17 mouse cellular contexts compared by ENCODE assay signal in genomic region chr13:73886066-73886465, GRCm38 (mm10). TPM values are rescaled to one million over a fixed set of nuclear protein-coding genes. Genes with fewer than 3 reads are reported as not detected.
A peak's percentile ranks its signal among the peaks of the same experiment; 100 is the strongest.
DNase-seq lines count a peak whose midpoint lies in the region; ATAC-seq lines count a peak whose summit lies in the region.
"Had no signal": no experiment of that assay in that cellular context is flagged by ENCODE, and none has a peak within 500 bp of the region (broad histone marks: within the 10 kb centered on the region; RNA-seq: fewer than 3 reads in every experiment).

No protein-coding gene starts in this region.

- H3K27me3 ChIP-seq in kidney, embryonic 16.5 days (ENCODE audit: insufficient read depth, low read length), result no peaks in the 10 kb centered on the region
- no peaks in the 10 kb centered on the region for H3K27me3 ChIP-seq in limb, embryonic 15.5 days
- H3K27me3 ChIP-seq: liver, embryonic 15.5 days; midbrain, embryonic 13.5 days; neural tube, embryonic 15.5 days; stomach, embryonic 15.5 days had no signal

- H3K9ac ChIP-seq in kidney, embryonic 16.5 days (replicated peaks; ENCODE audit: low read length), result no peak overlapping the region
- H3K9ac ChIP-seq in limb, embryonic 15.5 days, result no peak overlapping the region
- H3K9ac ChIP-seq: liver, embryonic 15.5 days; midbrain, embryonic 13.5 days; neural tube, embryonic 15.5 days; stomach, embryonic 15.5 days had no signal

- H3K27ac ChIP-seq in kidney, embryonic 16.5 days (ENCODE audit: low read length), result no peak overlapping the region
- H3K27ac ChIP-seq in limb, embryonic 15.5 days, result peak overlapping the region; percentile 57; the same call in 1 of the 2 replicates
- H3K27ac ChIP-seq: hindbrain, postnatal 0 days; liver, embryonic 15.5 days; midbrain, embryonic 13.5 days; neural tube, embryonic 15.5 days; stomach, embryonic 15.5 days had no signal

- H3K4me3 ChIP-seq in kidney, embryonic 16.5 days (ENCODE audit: low read length), result no peak overlapping the region
- no peak overlapping the region for H3K4me3 ChIP-seq in limb, embryonic 15.5 days
- H3K4me3 ChIP-seq: liver, embryonic 15.5 days; midbrain, embryonic 13.5 days; neural tube, embryonic 15.5 days; stomach, embryonic 15.5 days had no signal

- no peaks in the 10 kb centered on the region; the same call in 1 of the 2 replicates for H3K4me1 ChIP-seq in kidney, embryonic 16.5 days (ENCODE audit: insufficient read depth, low read length)
- peaks cover 27% of the 10 kb centered on the region for H3K4me1 ChIP-seq in limb, embryonic 15.5 days
- H3K4me1 ChIP-seq: liver, embryonic 15.5 days; midbrain, embryonic 13.5 days; neural tube, embryonic 15.5 days; stomach, embryonic 15.5 days had no signal

- no peak for ATAC-seq in kidney, embryonic 16.5 days (ENCODE audit: low FRiP score, low TSS enrichment)
- ATAC-seq in limb, embryonic 15.5 days (ENCODE audit: insufficient number of reproducible peaks, low FRiP score, low TSS enrichment, low read depth), result no peak
- ATAC-seq: forebrain, embryonic 16.5 days; hindbrain, postnatal 0 days; midbrain, embryonic 13.5 days had no signal

- WGBS in kidney, embryonic 16.5 days, result 81% methylated on average over 4 of the region's 4 CpGs
- WGBS in limb, embryonic 15.5 days, result 45% methylated on average over 4 of the region's 4 CpGs

- H3K4me2 ChIP-seq in kidney, embryonic 16.5 days (replicated peaks; ENCODE audit: low read depth, low read length), result no peak overlapping the region
- H3K4me2 ChIP-seq in limb, embryonic 15.5 days, result no peak overlapping the region
- H3K4me2 ChIP-seq: liver, embryonic 15.5 days; midbrain, embryonic 13.5 days; neural tube, embryonic 15.5 days; stomach, embryonic 15.5 days had no signal

- DNase-seq in adrenal gland, adult 2 months, result peak; percentile 41
- DNase-seq in adrenal gland, postnatal 4 days (ENCODE audit: low spot score in 2 of 2), result no peak
- peak; percentile 37 for DNase-seq in kidney, adult 18-20 months
- peak; percentile 46 for DNase-seq in testis, postnatal 10 days (ENCODE audit: low spot score)
- DNase-seq in testis, postnatal 14 days (ENCODE audit: low spot score), result no peak
- no peak for DNase-seq in thymus, postnatal 10 days (ENCODE audit: low spot score in 2 of 2)
- DNase-seq: cerebellum, adult 11-12 months; right cerebral cortex, postnatal 25 days had no signal

- no peaks in the 10 kb centered on the region for H3K9me3 ChIP-seq in kidney, embryonic 16.5 days (ENCODE audit: low read length)
- H3K9me3 ChIP-seq in limb, embryonic 15.5 days, result no peaks in the 10 kb centered on the region
- H3K9me3 ChIP-seq: G1E; liver, embryonic 15.5 days; midbrain, embryonic 13.5 days; neural tube, embryonic 15.5 days; stomach, embryonic 15.5 days had no signal

- H3K36me3 ChIP-seq in kidney, embryonic 16.5 days (ENCODE audit: insufficient read depth, low read length), result no peaks in the 10 kb centered on the region
- no peaks in the 10 kb centered on the region for H3K36me3 ChIP-seq in limb, embryonic 15.5 days
- H3K36me3 ChIP-seq: G1E; liver, embryonic 15.5 days; midbrain, embryonic 13.5 days; neural tube, embryonic 15.5 days; stomach, embryonic 15.5 days had no signal

RNA-seq across cellular contexts. Expression of gene Nkd2, which starts 38.6 kb away (rescaled TPM):
- 1 to 10 TPM; 1.4 to 2.8 TPM for total RNA-seq in adrenal gland, adult 2 months (2021)
- polyA plus RNA-seq in adrenal gland, adult 2 months (2012; rRNA removed), result 1.8 and 3.7 TPM in 2 replicates
- 1 to 10 TPM; 5.0 to 5.6 TPM for total RNA-seq in adrenal gland, postnatal 4 days (2021)
- 7.8 and 8.2 TPM in 2 replicates for polyA plus RNA-seq in kidney, embryonic 16.5 days (2015; fragmentation: Nextera tagmentation; extraction: Ambion mirVana)
- 44.1 and 46.7 TPM in 2 replicates for polyA plus RNA-seq in limb, embryonic 15.5 days (2015; fragmentation: Nextera tagmentation; extraction: Ambion mirVana)
- polyA plus RNA-seq: G1E had no signal

RNA-seq across cellular contexts. Expression of gene Trip13, which starts 51.5 kb away (rescaled TPM):
- 1 to 10 TPM in 1 of 2 experiments, under 1 TPM in 1; 0.69 to 2.2 TPM for total RNA-seq in adrenal gland, adult 2 months (2021)
- 0.12 TPM in 1 of 2 replicates, not detected in the other for polyA plus RNA-seq in adrenal gland, adult 2 months (2012; rRNA removed)
- 1 to 10 TPM; 8.3 to 9.4 TPM for total RNA-seq in adrenal gland, postnatal 4 days (2021)
- 42.9 and 45.9 TPM in 2 replicates for polyA plus RNA-seq in kidney, embryonic 16.5 days (2015; fragmentation: Nextera tagmentation; extraction: Ambion mirVana)
- polyA plus RNA-seq in limb, embryonic 15.5 days (2015; fragmentation: Nextera tagmentation; extraction: Ambion mirVana), result 28.6 and 30.0 TPM in 2 replicates

RNA-seq across cellular contexts. Expression of gene Brd9, which starts 51.5 kb away (rescaled TPM):
- 10 to 100 TPM; 28.7 to 29.1 TPM for total RNA-seq in adrenal gland, adult 2 months (2021)
- 16.4 and 16.8 TPM in 2 replicates for polyA plus RNA-seq in adrenal gland, adult 2 months (2012; rRNA removed)
- total RNA-seq in adrenal gland, postnatal 4 days (2021), result 10 to 100 TPM; 56.2 to 56.6 TPM
- 48.4 and 51.0 TPM in 2 replicates for polyA plus RNA-seq in kidney, embryonic 16.5 days (2015; fragmentation: Nextera tagmentation; extraction: Ambion mirVana)
- 50.8 and 50.9 TPM in 2 replicates for polyA plus RNA-seq in limb, embryonic 15.5 days (2015; fragmentation: Nextera tagmentation; extraction: Ambion mirVana)

Comparison
In these comparisons a context has a peak if more than half of its experiments do, and no peak if none do; other contexts are left out.
1. DNase-seq: peak in adrenal gland, adult 2 months (single experiment), kidney, adult 18-20 months (single experiment) and testis, postnatal 10 days (single experiment); none in adrenal gland, postnatal 4 days (0 of 2), testis, postnatal 14 days (single experiment) and thymus, postnatal 10 days (0 of 2).
2. RNA of gene Trip13, which starts 51.5 kb away (polyA plus RNA-seq): 42.9 to 45.9 TPM in kidney, embryonic 16.5 days and 28.6 to 30.0 TPM in limb, embryonic 15.5 days; 0.12 TPM in adrenal gland, adult 2 months; every median in the first group is over 10 times any median in the second.